Mouse (Mus musculus) thymus, postnatal 0 days (tissue): ENCODE measurements around the gene Ripk1. TPM values are rescaled to one million over a fixed set of nuclear protein-coding genes. Genes with fewer than 3 reads are reported as not detected.
"Not testable (repeated sequence)": the region's sequence is repeated elsewhere in the genome, so short reads cannot be mapped to it uniquely, and the experiment has no call there.

ENCODE experiments used
- DNase-seq: peaks from one replicate; pipeline ENCODE4 v3.0.0-alpha.2; 2015; ENCODE audit warnings: low spot score
- polyA plus RNA-seq: library from polyadenylated mRNA; unstranded; fragments of >200 nt; fragmentation: Nextera tagmentation; extraction: Ambion mirVana; gene quantifications from 2 replicates; pipeline ENCODE4 v1.2.1, GENCODE M21; 2015

Gene Ripk1
- polyA plus RNA-seq, 1 experiment from 2014 or later: 12.9 TPM

DNA sequence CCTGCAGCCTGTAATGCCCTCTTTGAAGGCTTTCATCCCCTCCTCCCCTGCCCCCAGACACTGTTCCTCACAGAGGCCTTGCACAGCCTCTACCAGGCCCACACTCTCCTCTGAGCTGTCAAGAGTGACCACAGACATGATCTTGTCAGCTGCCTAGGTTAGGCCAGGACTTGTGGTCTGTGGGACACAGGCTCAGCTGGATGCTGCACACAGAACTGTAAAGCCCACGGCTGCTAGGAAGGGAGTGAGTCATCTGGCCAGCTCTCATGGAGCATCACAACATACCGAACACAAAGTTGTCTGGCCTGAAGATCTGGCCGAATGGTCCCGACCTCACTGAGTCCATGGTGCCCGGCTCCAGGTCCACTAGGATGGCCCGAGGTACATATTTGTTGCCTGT, 73.7 kb downstream of the Ripk1 start:
- DNase-seq: not testable (repeated sequence)

- peak; percentile 58 for DNase-seq
Observed at GRCm38 (mm10) chr13:34076561-34077491, 74.7 kb downstream of the Ripk1 start.

DNA sequence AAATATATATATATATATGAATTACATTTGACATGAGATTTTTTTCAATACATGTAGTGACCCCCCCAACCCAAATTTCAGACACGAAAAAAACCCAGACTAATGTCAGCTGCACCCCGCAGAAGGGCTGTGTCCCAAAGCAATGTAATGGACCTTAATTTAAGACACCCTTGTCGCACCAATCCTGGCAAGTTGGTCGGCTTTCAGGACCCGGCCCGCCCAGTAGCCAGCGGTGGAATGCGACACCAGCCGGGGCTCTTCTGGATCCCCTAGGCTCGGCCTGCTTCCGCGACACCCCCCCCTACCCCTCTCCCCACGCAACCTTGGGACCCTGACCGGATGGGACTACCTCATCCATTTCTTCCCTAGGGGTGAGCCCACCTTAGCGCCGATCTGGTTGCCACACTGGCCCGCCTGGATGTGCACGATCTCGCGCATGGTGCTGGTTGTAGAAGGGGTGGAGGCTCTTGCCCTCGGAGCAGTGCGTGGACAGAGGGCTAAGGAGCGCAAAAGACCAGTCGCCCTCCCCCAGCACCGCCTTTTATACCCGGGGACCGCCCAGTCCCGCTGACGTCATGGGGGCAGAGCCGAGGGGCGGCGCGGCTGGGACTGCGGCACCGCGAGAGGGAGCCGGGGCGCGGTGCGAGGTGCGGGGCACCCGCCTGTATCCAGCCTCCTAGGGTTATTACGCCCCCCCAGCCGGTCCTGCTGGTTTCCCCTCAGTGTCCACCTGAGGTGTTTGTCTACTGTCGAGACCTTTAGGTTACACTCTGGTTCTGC, 75.5 kb downstream of the Ripk1 start, which contains the start of gene Tubb2a:
Tubb2a (minus strand) TSS at position 516 of the 780 bp plus-strand sequence.
- peak; percentile 92 for DNase-seq

DNA sequence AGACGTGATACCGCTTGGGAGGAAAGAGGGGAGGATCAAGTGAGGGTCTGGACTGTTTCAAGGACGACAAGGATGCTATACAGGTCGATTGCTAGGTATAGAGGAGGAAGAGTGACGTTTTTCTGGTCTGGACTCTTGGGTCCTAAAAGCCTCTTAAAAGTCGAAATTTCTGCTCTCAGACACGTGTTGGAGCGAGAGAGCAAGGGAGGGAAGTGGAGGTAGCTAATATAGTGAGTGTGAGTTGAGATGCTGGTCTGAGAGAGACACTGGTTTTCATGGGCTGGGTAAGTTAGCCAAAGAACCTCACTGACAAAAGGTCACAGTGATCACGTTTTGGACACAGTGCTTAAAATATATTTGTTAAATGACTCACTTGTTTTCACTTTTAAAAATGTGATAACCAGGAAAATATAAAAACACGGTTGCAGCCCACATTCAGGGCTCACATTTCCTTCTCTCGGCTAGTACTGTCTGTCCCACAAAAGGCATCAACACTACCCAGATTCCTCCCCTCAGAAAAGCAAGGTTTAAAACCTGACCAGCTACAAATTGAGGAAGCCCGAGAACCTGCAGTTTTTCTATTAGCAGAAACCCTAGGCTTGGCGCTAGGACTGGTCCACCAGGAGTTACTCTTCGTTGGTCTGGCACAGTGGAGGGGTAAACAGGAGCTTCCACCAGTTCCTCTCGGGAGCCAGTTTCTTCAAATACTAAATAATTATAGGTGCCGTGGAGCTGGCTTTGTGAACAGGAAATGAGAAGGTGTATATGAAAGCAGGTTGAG, 76.5 kb downstream of the Ripk1 start:
- no peak for DNase-seq

- no peak for DNase-seq
Observed at GRCm38 (mm10) chr13:34079801-34080200, 77.6 kb downstream of the Ripk1 start.

DNA sequence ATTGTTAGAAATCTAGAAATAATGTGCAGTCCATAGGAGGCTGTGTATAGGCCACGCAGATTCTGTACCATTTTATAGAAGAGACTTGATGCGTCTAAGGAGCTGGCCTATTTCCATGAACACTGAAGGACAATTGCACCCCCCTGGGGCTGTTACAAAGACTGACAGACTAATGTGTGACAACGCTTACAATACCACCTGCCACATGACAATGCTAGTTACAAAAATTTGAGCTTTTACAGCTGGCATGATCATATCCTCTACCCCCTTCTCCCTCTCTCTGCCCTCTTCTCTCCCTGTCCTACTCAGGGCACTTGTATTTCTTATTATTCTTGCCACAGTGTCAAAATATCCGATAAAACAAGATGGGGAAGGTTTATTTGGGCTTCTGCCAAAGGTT, 79.8 kb downstream of the Ripk1 start:
- DNase-seq: no peak

DNA sequence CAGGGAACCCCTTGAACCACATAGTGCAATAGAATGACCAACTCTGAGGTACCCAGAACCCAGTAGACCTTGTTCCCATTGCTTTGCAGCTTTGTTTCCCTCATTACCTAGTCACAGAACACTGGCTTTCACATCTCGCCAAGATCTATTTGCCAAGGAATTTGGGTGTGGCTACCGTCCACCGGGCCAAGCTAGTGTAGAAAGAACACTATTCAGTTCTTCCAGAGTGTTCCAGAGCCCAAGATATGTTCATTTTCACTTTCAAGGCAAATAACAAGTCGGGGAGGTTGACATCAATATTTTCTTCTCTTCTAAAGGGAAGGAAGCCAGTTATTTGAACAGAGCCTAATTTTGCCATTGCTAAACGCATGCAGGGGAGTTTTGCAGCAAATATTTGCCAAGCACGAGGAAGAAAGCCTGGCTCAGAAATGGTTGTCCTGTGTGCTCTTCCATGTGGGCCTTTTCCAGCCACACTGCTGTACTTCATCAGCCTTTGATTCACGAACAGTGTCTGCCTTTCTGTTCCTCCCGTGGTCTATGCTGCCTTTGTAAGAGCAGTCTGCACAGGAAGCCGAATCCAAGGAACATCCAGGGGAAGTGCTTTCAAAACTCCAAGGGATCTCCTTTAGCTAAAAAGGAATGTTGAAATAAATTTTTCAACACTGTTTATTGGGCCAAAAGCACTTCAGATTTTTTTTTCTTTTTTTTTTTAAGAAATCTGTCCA, 82.0 kb downstream of the Ripk1 start:
- no peak for DNase-seq

Other genes starting within 250 kb of the Ripk1 start
- gene Serpinb6e, start 159.0 kb upstream of the Ripk1 start, polyA plus RNA-seq: not detected in 2 replicates
- gene Serpinb6c, start 96.7 kb upstream of the Ripk1 start, polyA plus RNA-seq: 1.3 and 1.6 TPM in 2 replicates
- 10.9 and 13.0 TPM in 2 replicates for gene Nqo2, start 37.7 kb upstream of the Ripk1 start, polyA plus RNA-seq
- 73.8 and 89.4 TPM in 2 replicates for gene Serpinb6a, start 431 bp downstream of the Ripk1 start, polyA plus RNA-seq
- gene Bphl, start 35.2 kb downstream of the Ripk1 start, polyA plus RNA-seq: 64.5 and 68.7 TPM in 2 replicates
- 204 and 248 TPM in 2 replicates for gene Tubb2a, start 75.6 kb downstream of the Ripk1 start, polyA plus RNA-seq
- 34.5 and 37.3 TPM in 2 replicates for gene Tubb2b, start 128.1 kb downstream of the Ripk1 start, polyA plus RNA-seq
- 158 and 174 TPM in 2 replicates for gene Psmg4, start 160.6 kb downstream of the Ripk1 start, polyA plus RNA-seq